In genomic region chr2:164745843-164746479, GRCm38 (mm10) we compare ENCODE assay signal across 8 mouse cellular contexts. TPM values are rescaled to one million over a fixed set of nuclear protein-coding genes. Genes with fewer than 3 reads are reported as not detected.
DNase-seq lines count a peak whose midpoint lies in the region; ATAC-seq and TF ChIP-seq lines count a peak whose summit lies in the region.

Gene Wfdc3, minus strand, starts transcription at chr2:164745931.
Gene Dnttip1, plus strand, starts transcription at chr2:164745983.

- DNase-seq in G1E (ENCODE audit: low spot score): peak; percentile 96
- peak; percentile 88 for DNase-seq in cerebellum, adult 11-12 months
- DNase-seq in heart, postnatal 25 days (ENCODE audit: low spot score): peak; percentile 86
- DNase-seq in layer of hippocampus, adult 18-20 months (ENCODE audit: low spot score in 2 of 2): peak; percentile 91 to 96
- peak; percentile 90 to 93 for DNase-seq in lung, adult 18-20 months

- no peaks in the 10 kb centered on the region for H3K9me3 ChIP-seq in G1E (replicated peaks)
- no peaks in the 10 kb centered on the region for H3K9me3 ChIP-seq in forebrain, embryonic 16.5 days (ENCODE audit: control insufficient read depth, low read length)
- H3K9me3 ChIP-seq in neural tube, embryonic 14.5 days (ENCODE audit: control insufficient read depth, low read length): no peaks in the 10 kb centered on the region

- under 1% methylated on average over 68 of the region's 70 CpGs for WGBS in forebrain, embryonic 16.5 days
- WGBS in neural tube, embryonic 14.5 days: under 1% methylated on average over 62 of the region's 70 CpGs

- peaks cover 15% of the 10 kb centered on the region for H3K27me3 ChIP-seq in G1E (ENCODE audit: insufficient read depth, low read length)
- H3K27me3 ChIP-seq in forebrain, embryonic 16.5 days (replicated peaks; ENCODE audit: control insufficient read depth, insufficient read depth, low read length): 0 out of 2 replicates have a peak, but pooled peaks cover 3% of the 10 kb centered on the region
- H3K27me3 ChIP-seq in neural tube, embryonic 14.5 days (ENCODE audit: control insufficient read depth, insufficient read depth, low read length): no peaks in the 10 kb centered on the region; the same call in 1 of the 2 replicates
- no peaks in the 10 kb centered on the region for H3K27me3 ChIP-seq in testis, adult 2 months (ENCODE audit: control insufficient read depth, insufficient read depth, low read length)

- H3K36me3 ChIP-seq in G1E (replicated peaks): peaks cover 41% of the 10 kb centered on the region
- H3K36me3 ChIP-seq in forebrain, embryonic 16.5 days (ENCODE audit: control insufficient read depth, insufficient read depth): peaks cover 2% of the 10 kb centered on the region; the same call in 1 of the 2 replicates
- peaks cover 10% of the 10 kb centered on the region; the same call in 1 of the 2 replicates for H3K36me3 ChIP-seq in neural tube, embryonic 14.5 days (ENCODE audit: control insufficient read depth, insufficient read depth, low read length)
- peaks cover 4% of the 10 kb centered on the region for H3K36me3 ChIP-seq in testis, adult 2 months (ENCODE audit: control insufficient read depth, insufficient read depth, low read length)

- intact Hi-C loops in heart, postnatal 25 days (cut with DNase I): no loop called here

- TF ChIP-seq POLR2A in testis, adult 2 months (IDR thresholded peaks at IDR 0.05; ENCODE audit: control insufficient read depth, low read depth, low read length): peak; percentile 98

- peak within 1 kb of the TSS; percentile 95 for H3K4me2 ChIP-seq in forebrain, embryonic 16.5 days (ENCODE audit: low read length)
- peak within 1 kb of the TSS; percentile 67 for H3K4me2 ChIP-seq in neural tube, embryonic 14.5 days (ENCODE audit: low read depth, low read length)

- peak within 1 kb of the TSS; percentile 82 for H3K4me3 ChIP-seq in G1E (ENCODE audit: low read depth, low read length)
- peak within 1 kb of the TSS; percentile 82 for H3K4me3 ChIP-seq in forebrain, embryonic 16.5 days (replicated peaks; ENCODE audit: low read length)
- H3K4me3 ChIP-seq in neural tube, embryonic 14.5 days (ENCODE audit: low read depth, low read length): peak within 1 kb of the TSS; percentile 87
- peak within 1 kb of the TSS; percentile 97 for H3K4me3 ChIP-seq in testis, adult 2 months (ENCODE audit: control insufficient read depth, low read depth, low read length)

- H3K4me1 ChIP-seq in G1E (ENCODE audit: insufficient read depth, low read depth, low read length): peaks cover 25% of the 10 kb centered on the region
- peaks cover 24% of the 10 kb centered on the region for H3K4me1 ChIP-seq in forebrain, embryonic 16.5 days (replicated peaks; ENCODE audit: control insufficient read depth, insufficient read depth, low read length)
- H3K4me1 ChIP-seq in neural tube, embryonic 14.5 days (ENCODE audit: control insufficient read depth, insufficient read depth, low read length): peaks cover 21% of the 10 kb centered on the region
- H3K4me1 ChIP-seq in testis, adult 2 months (ENCODE audit: control insufficient read depth, insufficient read depth, low read length): peaks cover 8% of the 10 kb centered on the region

- peak; percentile 84 for ATAC-seq in G1E (ENCODE audit: extremely low read depth, insufficient number of reproducible peaks, low FRiP score, poor library complexity, severe bottlenecking)
- peak; percentile 95 for ATAC-seq in forebrain, embryonic 16.5 days
- peak; percentile 92 for ATAC-seq in neural tube, embryonic 14.5 days (ENCODE audit: low read depth)

- H3K27ac ChIP-seq in forebrain, embryonic 16.5 days (ENCODE audit: low read length): peak within 1 kb of the TSS; percentile 52
- peak within 1 kb of the TSS; percentile 74 for H3K27ac ChIP-seq in neural tube, embryonic 14.5 days (ENCODE audit: low read depth, low read length)
- peak within 1 kb of the TSS; percentile 99 for H3K27ac ChIP-seq in testis, adult 2 months (ENCODE audit: control insufficient read depth, insufficient read depth, low read depth, low read length)

- H3K9ac ChIP-seq in forebrain, embryonic 16.5 days (replicated peaks; ENCODE audit: low read depth, low read length): peak within 1 kb of the TSS; percentile 88
- H3K9ac ChIP-seq in neural tube, embryonic 14.5 days (replicated peaks; ENCODE audit: low read depth, low read length): peak within 1 kb of the TSS; percentile 92

- no peak for TF ChIP-seq CTCF in G1E (IDR thresholded peaks at IDR 0.05; ENCODE audit: low read depth, low read length)
- no peak for TF ChIP-seq CTCF in testis, adult 2 months (IDR thresholded peaks at IDR 0.05; ENCODE audit: control insufficient read depth, insufficient read depth, insufficient replicate concordance, low read depth, low read length)

RNA-seq across cellular contexts. Expression of gene Wfdc3, which starts in this region (rescaled TPM):
- total RNA-seq in G1E (2014; fragmentation: Nextera tagmentation) (1.4 and 2.0 TPM in 2 replicates), G1E (2017) (0.98 and 1.5 TPM in 2 replicates)
- polyA plus RNA-seq in G1E (2012): 0.03 TPM in 1 of 2 replicates, not detected in the other
- 1.4 and 1.7 TPM in 2 replicates for polyA plus RNA-seq in forebrain, embryonic 16.5 days (2015; fragmentation: Nextera tagmentation; extraction: Ambion mirVana)
- under 1 TPM; 0.28 to 0.29 TPM for total RNA-seq in heart, postnatal 25 days (2021)
- total RNA-seq in layer of hippocampus, adult 18-20 months (2021): 1 to 10 TPM; 1.4 to 1.7 TPM
- 0.77 and 1.2 TPM in 2 replicates for polyA plus RNA-seq in neural tube, embryonic 14.5 days (2014; fragmentation: Nextera tagmentation; extraction: Ambion mirVana)
- 118 and 120 TPM in 2 replicates for polyA plus RNA-seq in testis, adult 2 months (2012; rRNA removed)

RNA-seq across cellular contexts. Expression of gene Dnttip1, which starts in this region (rescaled TPM):
- total RNA-seq in G1E (2014; fragmentation: Nextera tagmentation): 58.1 and 86.2 TPM in 2 replicates
- 18.0 and 23.8 TPM in 2 replicates for total RNA-seq in G1E (2017)
- polyA plus RNA-seq in G1E (2012): 122 and 135 TPM in 2 replicates
- 67.5 and 72.9 TPM in 2 replicates for polyA plus RNA-seq in forebrain, embryonic 16.5 days (2015; fragmentation: Nextera tagmentation; extraction: Ambion mirVana)
- total RNA-seq in heart, postnatal 25 days (2021): 10 to 100 TPM; 24.4 to 25.8 TPM
- 10 to 100 TPM; 33.8 to 36.0 TPM for total RNA-seq in layer of hippocampus, adult 18-20 months (2021)
- polyA plus RNA-seq in neural tube, embryonic 14.5 days (2014; fragmentation: Nextera tagmentation; extraction: Ambion mirVana): 49.0 and 56.0 TPM in 2 replicates
- 32.4 and 43.1 TPM in 2 replicates for polyA plus RNA-seq in testis, adult 2 months (2012; rRNA removed)

Comparison
In these comparisons a context has a peak if more than half of its experiments do, and no peak if none do; other contexts are left out.
1. Peak in every context shown above with its lines: DNase-seq, ATAC-seq, H3K4me3 ChIP-seq and H3K27ac ChIP-seq.
2. RNA of gene Wfdc3 (polyA plus RNA-seq): 118 to 120 TPM in testis, adult 2 months; 1.4 to 1.7 TPM in forebrain, embryonic 16.5 days, 0.77 to 1.2 TPM in neural tube, embryonic 14.5 days and 0.03 TPM in G1E; every median in the first group is over 10 times any median in the second.